Comparison of ENCODE assay signal across 11 mouse cellular contexts in genomic region chr3:93442030-93442429, GRCm38 (mm10). TPM values are rescaled to one million over a fixed set of nuclear protein-coding genes. Genes with fewer than 3 reads are reported as not detected.
DNase-seq lines count a peak whose midpoint lies in the region; ATAC-seq lines count a peak whose summit lies in the region.
"Had no signal": no experiment of that assay in that cellular context is flagged by ENCODE, and none has a peak within 500 bp of the region (broad histone marks: within the 10 kb centered on the region; RNA-seq: fewer than 3 reads in every experiment).

TSS of gene Tchh (plus strand) at chr3:93442330.

- WGBS in forebrain, embryonic 10.5 days, result 86% methylated on average over 1 of the region's 1 CpGs
- 89% methylated on average over 1 of the region's 1 CpGs for WGBS in forebrain, embryonic 11.5 days
- WGBS in lung, embryonic 15.5 days, result 90% methylated on average over 1 of the region's 1 CpGs
- 79% methylated on average over 1 of the region's 1 CpGs for WGBS in limb, embryonic 13.5 days
- WGBS in stomach, embryonic 15.5 days, result 85% methylated on average over 1 of the region's 1 CpGs

- H3K27me3 ChIP-seq in forebrain, embryonic 10.5 days (ENCODE audit: poor library complexity, severe bottlenecking), result peaks cover 62% of the 10 kb centered on the region
- H3K27me3 ChIP-seq in forebrain, embryonic 11.5 days (ENCODE audit: control insufficient read depth, insufficient read depth, low read length), result peaks cover 14% of the 10 kb centered on the region; the same call in 1 of the 2 replicates
- peaks cover 37% of the 10 kb centered on the region for H3K27me3 ChIP-seq in lung, embryonic 15.5 days
- H3K27me3 ChIP-seq in limb, embryonic 13.5 days, result peaks cover 60% of the 10 kb centered on the region
- peaks cover 12% of the 10 kb centered on the region; the same call in 1 of the 2 replicates for H3K27me3 ChIP-seq in stomach, embryonic 15.5 days (replicated peaks)

- H3K4me2 ChIP-seq in forebrain, embryonic 11.5 days (ENCODE audit: low read depth, low read length, severe bottlenecking), result no peak within 1 kb of the TSS; the same call in 1 of the 2 replicates
- H3K4me2 ChIP-seq in lung, embryonic 15.5 days, result peak within 1 kb of the TSS; percentile 95
- H3K4me2 ChIP-seq in limb, embryonic 13.5 days (replicated peaks), result peak within 1 kb of the TSS; percentile 94
- H3K4me2 ChIP-seq in stomach, embryonic 15.5 days, result peak within 1 kb of the TSS; percentile 97

- peaks cover 26% of the 10 kb centered on the region for H3K4me1 ChIP-seq in forebrain, embryonic 10.5 days
- no peaks in the 10 kb centered on the region for H3K4me1 ChIP-seq in forebrain, embryonic 11.5 days (replicated peaks; ENCODE audit: control insufficient read depth, insufficient read depth, low read length)
- H3K4me1 ChIP-seq in lung, embryonic 15.5 days, result peaks cover 25% of the 10 kb centered on the region
- peaks cover 18% of the 10 kb centered on the region for H3K4me1 ChIP-seq in limb, embryonic 13.5 days
- H3K4me1 ChIP-seq in stomach, embryonic 15.5 days, result peaks cover 19% of the 10 kb centered on the region

- H3K4me3 ChIP-seq in forebrain, embryonic 10.5 days, result peak within 1 kb of the TSS; percentile 63; the same call in 1 of the 2 replicates
- no peak within 1 kb of the TSS for H3K4me3 ChIP-seq in forebrain, embryonic 11.5 days (ENCODE audit: low read depth, low read length)
- peak within 1 kb of the TSS; percentile 58 for H3K4me3 ChIP-seq in lung, embryonic 15.5 days
- peak within 1 kb of the TSS; percentile 52 for H3K4me3 ChIP-seq in limb, embryonic 13.5 days
- H3K4me3 ChIP-seq in stomach, embryonic 15.5 days (replicated peaks), result peak within 1 kb of the TSS; percentile 58; the same call in 1 of the 2 replicates

- no peak for ATAC-seq in forebrain, embryonic 11.5 days (replicated peaks; ENCODE audit: low FRiP score)
- ATAC-seq in lung, embryonic 15.5 days (ENCODE audit: borderline replicate concordance, extremely low read depth, low FRiP score, low TSS enrichment), result no peak
- no peak for ATAC-seq in limb, embryonic 13.5 days (ENCODE audit: low FRiP score, low read depth)
- no peak for ATAC-seq in stomach, embryonic 15.5 days (ENCODE audit: insufficient read depth, low FRiP score, low read depth)

- H3K36me3 ChIP-seq in forebrain, embryonic 10.5 days (replicated peaks), result no peaks in the 10 kb centered on the region
- H3K36me3 ChIP-seq in forebrain, embryonic 11.5 days (ENCODE audit: control insufficient read depth, insufficient read depth, low read length), result no peaks in the 10 kb centered on the region
- no peaks in the 10 kb centered on the region for H3K36me3 ChIP-seq in lung, embryonic 15.5 days
- H3K36me3 ChIP-seq in limb, embryonic 13.5 days, result no peaks in the 10 kb centered on the region
- no peaks in the 10 kb centered on the region for H3K36me3 ChIP-seq in stomach, embryonic 15.5 days

- no peaks in the 10 kb centered on the region for H3K9me3 ChIP-seq in forebrain, embryonic 10.5 days
- H3K9me3 ChIP-seq in forebrain, embryonic 11.5 days (ENCODE audit: control insufficient read depth, low read length), result no peaks in the 10 kb centered on the region
- H3K9me3 ChIP-seq in lung, embryonic 15.5 days, result no peaks in the 10 kb centered on the region
- no peaks in the 10 kb centered on the region for H3K9me3 ChIP-seq in limb, embryonic 13.5 days
- no peaks in the 10 kb centered on the region for H3K9me3 ChIP-seq in stomach, embryonic 15.5 days

- DNase-seq in forebrain, embryonic 10.5 days (ENCODE audit: extremely low spot score, low spot score), result no peak
- no peak for DNase-seq in forebrain, embryonic 11.5 days (ENCODE audit: low spot score)
- DNase-seq in lung, postnatal 36 days, result no peak
- DNase-seq in adrenal gland, adult 18-20 months (ENCODE audit: low spot score in 2 of 2), result no peak
- DNase-seq in cerebellum, postnatal 10 days, result no peak
- DNase-seq: adrenal gland, postnatal 36 days; cerebellum, adult 9-11 months; retina, postnatal 1 day had no signal

- no peak within 1 kb of the TSS for H3K9ac ChIP-seq in forebrain, embryonic 11.5 days (ENCODE audit: low read length)
- H3K9ac ChIP-seq in lung, embryonic 15.5 days, result no peak within 1 kb of the TSS
- no peak within 1 kb of the TSS for H3K9ac ChIP-seq in limb, embryonic 13.5 days
- no peak within 1 kb of the TSS for H3K9ac ChIP-seq in stomach, embryonic 15.5 days

- no peak within 1 kb of the TSS for H3K27ac ChIP-seq in forebrain, embryonic 10.5 days
- H3K27ac ChIP-seq in forebrain, embryonic 11.5 days (ENCODE audit: low read depth, low read length), result no peak within 1 kb of the TSS
- H3K27ac ChIP-seq in lung, embryonic 15.5 days, result no peak within 1 kb of the TSS
- H3K27ac ChIP-seq in limb, embryonic 13.5 days, result no peak within 1 kb of the TSS
- H3K27ac ChIP-seq in stomach, embryonic 15.5 days, result no peak within 1 kb of the TSS

RNA-seq across cellular contexts. Expression of gene Tchh, which starts in this region (rescaled TPM):
- 0.30 and 0.37 TPM in 2 replicates for polyA plus RNA-seq in forebrain, embryonic 10.5 days (2016; fragmentation: Nextera tagmentation; extraction: Ambion mirVana)
- 0.25 and 0.40 TPM in 2 replicates for polyA plus RNA-seq in forebrain, embryonic 11.5 days (2014; fragmentation: Nextera tagmentation; extraction: Ambion mirVana)
- polyA plus RNA-seq in lung, embryonic 15.5 days (2015; fragmentation: Nextera tagmentation; extraction: Ambion mirVana), result 2.3 and 3.3 TPM in 2 replicates
- polyA plus RNA-seq in limb, embryonic 13.5 days (2015; fragmentation: Nextera tagmentation; extraction: Ambion mirVana), result 1.1 TPM in 2 replicates
- polyA plus RNA-seq in stomach, embryonic 15.5 days (2015; fragmentation: Nextera tagmentation; extraction: Ambion mirVana), result 1.5 and 1.6 TPM in 2 replicates
- total RNA-seq in adrenal gland, adult 18-20 months (2021), result 1 to 10 TPM in 1 of 2 experiments, under 1 TPM in 1; 0.10 to 1.0 TPM
